Mouse (Mus musculus) layer of hippocampus, adult 9-10 months (tissue): ENCODE measurements around the gene Gm4884.
"Not testable (repeated sequence)": the region's sequence is repeated elsewhere in the genome, so short reads cannot be mapped to it uniquely, and the experiment has no call there.

Source experiments
- DNase-seq: peaks from one replicate; pipeline ENCODE4 v3.0.0; 2022; ENCODE audit warnings: low spot score

Gm4884 gene

GRCm38 (mm10) chr7:41032419-41032818 lies at the start of gene Gm4884:
Gene Gm4884 (plus strand): TSS chr7:41032719.
- DNase-seq, result not testable (repeated sequence)

- DNase-seq, result no peak
Measured at GRCm38 (mm10) chr7:40987243-40987642, 45.3 kb upstream of the Gm4884 start, which contains the start of gene 4930433I11Rik. Gene 4930433I11Rik (plus strand): TSS chr7:40987543.

DNA sequence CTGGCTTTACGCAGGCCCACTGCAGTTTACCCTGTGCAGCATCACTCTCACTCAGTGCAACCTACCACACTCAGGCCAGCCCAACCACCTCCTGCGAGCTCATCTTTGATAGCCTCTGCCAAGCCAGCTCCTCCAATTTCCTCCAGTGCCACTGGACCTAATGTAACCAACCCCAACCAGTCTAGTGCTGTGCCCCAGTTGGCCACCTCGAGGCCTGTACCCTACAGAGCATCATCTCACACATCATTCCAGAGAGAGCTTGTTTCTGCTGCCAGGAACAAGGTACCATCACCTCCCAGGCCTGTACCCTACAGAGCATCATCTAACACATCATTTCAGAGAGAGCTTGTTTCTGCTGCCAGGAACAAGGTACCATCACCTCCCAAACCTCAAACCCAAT lies 11.5 kb downstream of the Gm4884 start:
- not testable (repeated sequence) for DNase-seq
